Mouse (Mus musculus) monocyte, adult 2 months (primary cell): ENCODE measurements around the gene Plekhg3.
A peak's percentile ranks its signal among the peaks of the same experiment; 100 is the strongest.

ENCODE experiments used
- DNase-seq, 2 experiments: peaks; one replicate each; pipeline ENCODE4 v3.0.0; 2022; ENCODE audit warnings: low spot score in 2 of 2, low read depth in 1 of 2

Gene Plekhg3

GRCm38 (mm10) chr12:76582841-76583240, 52.1 kb downstream of the Plekhg3 start:
- no peak for DNase-seq

- DNase-seq = no peak
Observed at GRCm38 (mm10) chr12:76583454-76583853, 52.8 kb downstream of the Plekhg3 start.

GRCm38 (mm10) chr12:76585028-76585427, 54.3 kb downstream of the Plekhg3 start:
- DNase-seq = no peak

GRCm38 (mm10) chr12:76587357-76587756, 56.7 kb downstream of the Plekhg3 start:
- no peak for DNase-seq

- DNase-seq = no peak
Observed at GRCm38 (mm10) chr12:76589531-76589930, 58.8 kb downstream of the Plekhg3 start.

- DNase-seq = no peak
Observed at GRCm38 (mm10) chr12:76591037-76591436, 60.3 kb downstream of the Plekhg3 start.

- peak in 1 of 2 experiments; percentile 25 for DNase-seq
Observed at GRCm38 (mm10) chr12:76592213-76592612, 61.5 kb downstream of the Plekhg3 start.

GRCm38 (mm10) chr12:76593254-76593653, 62.6 kb downstream of the Plekhg3 start:
- DNase-seq = no peak

GRCm38 (mm10) chr12:76593839-76594322, 63.2 kb downstream of the Plekhg3 start:
- DNase-seq = peak; percentile 80 to 92

GRCm38 (mm10) chr12:76594556-76594955, 63.9 kb downstream of the Plekhg3 start:
- DNase-seq = no peak

- DNase-seq = no peak
Observed at GRCm38 (mm10) chr12:76595830-76596229, 65.1 kb downstream of the Plekhg3 start.

GRCm38 (mm10) chr12:76596292-76597023, 65.8 kb downstream of the Plekhg3 start:
- DNase-seq = peak in 1 of 2 experiments; percentile 50

GRCm38 (mm10) chr12:76597577-76598100, 66.9 kb downstream of the Plekhg3 start:
- DNase-seq = no peak

- DNase-seq = no peak
Observed at GRCm38 (mm10) chr12:76598196-76598928, 67.7 kb downstream of the Plekhg3 start.

- DNase-seq = no peak
Observed at GRCm38 (mm10) chr12:76603779-76604178, 73.1 kb downstream of the Plekhg3 start.

- no peak for DNase-seq
Observed at GRCm38 (mm10) chr12:76604546-76604945, 73.9 kb downstream of the Plekhg3 start.

- no peak for DNase-seq
Observed at GRCm38 (mm10) chr12:76605837-76606236, 75.1 kb downstream of the Plekhg3 start.

- no peak for DNase-seq
Observed at GRCm38 (mm10) chr12:76608241-76608640, 77.5 kb downstream of the Plekhg3 start.

- no peak for DNase-seq
Observed at GRCm38 (mm10) chr12:76608997-76609565, 78.4 kb downstream of the Plekhg3 start.

GRCm38 (mm10) chr12:76612621-76613020, 81.9 kb downstream of the Plekhg3 start:
- no peak for DNase-seq

- DNase-seq = peak; percentile 22 to 42
Observed at GRCm38 (mm10) chr12:76614868-76615579, 84.3 kb downstream of the Plekhg3 start.
